Mouse (Mus musculus) C2C12 (cell line): ENCODE results near the gene Rasgef1b.

Experiments used
- CEBPB ChIP-seq: IDR thresholded peaks from one replicate; pipeline ENCODE4 v1.6.1; 2011; ENCODE audit warnings: low read depth, mild to moderate bottlenecking, control low read depth, moderate library complexity
- CTCF ChIP-seq: IDR thresholded peaks from one replicate; pipeline ENCODE4 v1.5.1; 2011; ENCODE audit not compliant: control insufficient read depth, insufficient read depth, insufficient read length
- MAX ChIP-seq: IDR thresholded peaks from one replicate; pipeline ENCODE4 v1.6.1; 2011; ENCODE audit warnings: mild to moderate bottlenecking, control low read depth
- MYOD1 ChIP-seq: IDR thresholded peaks from one replicate; pipeline ENCODE4 v1.6.1; 2011; ENCODE audit warnings: low read depth; ENCODE audit not compliant: control insufficient read depth, insufficient read length
- MYOG ChIP-seq: IDR thresholded peaks from one replicate; pipeline ENCODE4 v1.6.1; 2011; ENCODE audit not compliant: control insufficient read depth, insufficient read length; ENCODE audit errors: extremely low read depth
- USF1 ChIP-seq: IDR thresholded peaks from one replicate; pipeline ENCODE4 v1.6.1; 2011; ENCODE audit warnings: low read depth, mild to moderate bottlenecking, control low read depth, moderate library complexity

DNA sequence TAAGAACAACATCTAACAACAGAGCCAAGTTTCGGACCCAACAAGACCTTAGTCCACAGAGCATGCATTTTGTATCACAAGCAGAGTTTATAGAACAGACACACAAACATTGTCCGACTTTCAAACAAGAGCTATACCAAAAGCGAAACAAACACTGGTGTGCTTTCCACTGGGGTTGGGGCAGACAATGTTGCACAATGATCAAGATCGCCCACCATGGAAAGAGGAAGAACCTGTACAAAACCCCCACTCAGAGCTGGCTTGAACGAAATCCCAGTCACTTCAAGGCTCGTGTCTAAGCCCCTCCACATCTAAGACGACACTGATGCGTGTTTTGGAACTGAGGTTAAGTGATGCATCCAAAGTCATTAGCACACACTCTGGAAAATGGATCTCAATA lies 462.6 kb downstream of the Rasgef1b start:
- TF ChIP-seq CTCF: no peak
- no peak for TF ChIP-seq USF1
- TF ChIP-seq MAX: no peak
- no peak for TF ChIP-seq MYOD1
- TF ChIP-seq MYOG: no peak
- TF ChIP-seq CEBPB: no peak
